Mouse (Mus musculus) lung, adult 2 months (tissue): ENCODE results near the gene Wdr1. TPM values are rescaled to one million over a fixed set of nuclear protein-coding genes. Genes with fewer than 3 reads are reported as not detected.

Source experiments
- DNase-seq: peaks from one replicate; pipeline ENCODE4 v3.0.0; 2022
- H3K4me1 ChIP-seq: fragments of 200-500 bp; 2 replicates; pipeline ENCODE4 v1.6.1; 2011; ENCODE audit warnings: low read length; ENCODE audit not compliant: control insufficient read depth, insufficient read depth
- H3K4me3 ChIP-seq: fragments of 200-500 bp; replicated peaks from 2 replicates; pipeline ENCODE3; 2011; ENCODE audit warnings: low read depth, mild to moderate bottlenecking, control low read depth, low read length; ENCODE audit errors: extremely low read depth
- CTCF ChIP-seq: fragments of 200-500 bp; IDR thresholded peaks from 2 replicates; pipeline ENCODE4 v1.5.1; 2011; ENCODE audit warnings: mild to moderate bottlenecking, low read length, control low read depth; ENCODE audit not compliant: insufficient read depth
- POLR2A ChIP-seq: fragments of 200-500 bp; IDR thresholded peaks from 2 replicates; pipeline ENCODE4 v1.6.1; 2011; ENCODE audit warnings: low read depth, mild to moderate bottlenecking, control low read depth, low read length, borderline replicate concordance; ENCODE audit errors: extremely low read depth
- WGBS: fragments of 180-500 bp; shearing (Covaris S2); methylation state at CpG from one replicate; pipeline ENCODE4 v1.1.7; 2018; 5-methylcytosine and 5-hydroxymethylcytosine counted together
- polyA plus RNA-seq: library from polyadenylated mRNA; depleted of rRNA; stranded (reverse); fragments of >200 nt; gene quantifications from 2 replicates; pipeline ENCODE4 v1.2.3, GENCODE M21; 2012; rRNA removed

Gene Wdr1
- polyA plus RNA-seq, 1 experiment, result 165 TPM

GRCm38 (mm10) chr5:38477731-38478445, 85.1 kb downstream of the Wdr1 start:
- peaks cover 3% of the 10 kb centered on the region; the same call in 1 of the 2 replicates for H3K4me1 ChIP-seq
- DNase-seq, result no peak
- TF ChIP-seq CTCF (no peak), POLR2A (no peak)
- WGBS, result 81% methylated on average over 7 of the region's 7 CpGs
- no peak overlapping the region for H3K4me3 ChIP-seq

- H3K4me1 ChIP-seq, result peaks cover 3% of the 10 kb centered on the region; the same call in 1 of the 2 replicates
- TF ChIP-seq POLR2A (no peak), CTCF (no peak)
- 86% methylated on average over 25 of the region's 25 CpGs for whole genome bisulfite sequencing
- H3K4me3 ChIP-seq, result no peak overlapping the region
- no peak for DNase-seq
These were observed 86.0 kb downstream of the Wdr1 start for GRCm38 (mm10) chr5:38476861-38477565.

Other genes starting within 250 kb of the Wdr1 start
- not detected in 2 replicates for gene Drd5, start 243.9 kb downstream of the Wdr1 start, polyA plus RNA-seq
- 4.9 and 5.0 TPM in 2 replicates for gene Slc2a9, start 60.1 kb downstream of the Wdr1 start, polyA plus RNA-seq
- gene Zfp518b, start 121.6 kb upstream of the Wdr1 start, polyA plus RNA-seq, result 1.2 and 2.3 TPM in 2 replicates